Mouse (Mus musculus) gastrocnemius, postnatal 14 days (tissue): ENCODE results near the gene Actb. TPM values are rescaled to one million over a fixed set of nuclear protein-coding genes. Genes with fewer than 3 reads are reported as not detected.
A peak's percentile ranks its signal among the peaks of the same experiment; 100 is the strongest.

ENCODE experiments used
- DNase-seq: peaks from one replicate; pipeline ENCODE4 v3.0.0; 2021; ENCODE audit warnings: mixed read lengths
- intact Hi-C: fragments of 180-260 bp; cut with DNase I; formaldehyde crosslinking; loops from one replicate; pipeline ENCODE4 v1.15.1; 2025; ENCODE audit warnings: low total_unique reads
- long read RNA-seq, 2 experiments: library from polyadenylated mRNA; stranded (forward); transcript quantifications; one replicate each; pipeline ENCODE4 v2.0.0; 2021
- total RNA-seq, 2 experiments: library from RNA; stranded (reverse); gene quantifications; 2 replicates each; pipeline ENCODE4 v1.2.3; 2021

Gene Actb
- 1,000 to 10,000 TPM in 1 of 2 experiments, 100 to 1,000 TPM in 1; 856 to 1,248 TPM for total RNA-seq
- long read RNA-seq, experiment 1, transcript Actb-201 (6 exons, 1,920 nt) = major isoform, 165 of 239 reads
- long read RNA-seq, experiment 1, partial matches to known transcripts = 21 of 239 reads
- long read RNA-seq, experiment 1, other reads (novel, unspliced or antisense) = 53 of 239 reads
- long read RNA-seq, experiment 2, transcript Actb-201 (6 exons, 1,920 nt) = major isoform, 198 of 276 reads
- long read RNA-seq, experiment 2, partial matches to known transcripts = 25 of 276 reads
- long read RNA-seq, experiment 2, other reads (novel, unspliced or antisense) = 53 of 276 reads

GRCm38 (mm10) chr5:142906532-142907047 is at the start of gene Actb:
TSS of gene Actb (minus strand) at chr5:142906754.
- peak; percentile 96 for DNase-seq
- intact Hi-C loops = no loop called here

- intact Hi-C loops = no loop called here
- no peak for DNase-seq
These were observed 47.1 kb upstream of the Actb start for GRCm38 (mm10) chr5:142953641-142954040.

- no peak for DNase-seq
- intact Hi-C loops = no loop called here
These were observed 43.9 kb upstream of the Actb start for GRCm38 (mm10) chr5:142950405-142950804.

- intact Hi-C loops = no loop called here
These were observed 43.0 kb upstream of the Actb start for GRCm38 (mm10) chr5:142949580-142949979.

GRCm38 (mm10) chr5:142947460-142947859 is 40.9 kb upstream of the Actb start:
- intact Hi-C loops = no loop called here
- DNase-seq = no peak

More at GRCm38 (mm10) chr5:142949580-142949979, 43.0 kb upstream of the Actb start:
- DNase-seq = no peak

- intact Hi-C loops = no loop called here
- peak; percentile 47 for DNase-seq
These were observed 38.6 kb upstream of the Actb start for GRCm38 (mm10) chr5:142944979-142945682.

GRCm38 (mm10) chr5:142940393-142940792 is 33.8 kb upstream of the Actb start:
- no peak for DNase-seq
- intact Hi-C loops = no loop called here

- peak; percentile 59 for DNase-seq
- intact Hi-C loops = loop anchor here (2.0 kb wide), 2 partner anchors 97 to 129 kb away; no protein-coding TSS in a partner anchor
These were observed 31.6 kb upstream of the Actb start for GRCm38 (mm10) chr5:142937956-142938727.

GRCm38 (mm10) chr5:142936336-142936719 is 29.8 kb upstream of the Actb start:
- intact Hi-C loops = loop anchor here (2.0 kb wide), 1 partner anchor 130 kb away; no protein-coding TSS in a partner anchor
- DNase-seq = peak; percentile 79

- intact Hi-C loops = loop anchor here (2.0 kb wide), 1 partner anchor 131 kb away; no protein-coding TSS in a partner anchor
- peak; percentile 78 for DNase-seq
These were observed 29.2 kb upstream of the Actb start for GRCm38 (mm10) chr5:142935642-142936335.

- no peak for DNase-seq
- intact Hi-C loops = loop anchor here (2.0 kb wide), 1 partner anchor 52 kb away; no protein-coding TSS in a partner anchor
These were observed 26.2 kb upstream of the Actb start for GRCm38 (mm10) chr5:142932731-142933130.

GRCm38 (mm10) chr5:142932084-142932685 is 25.6 kb upstream of the Actb start:
- intact Hi-C loops = loop anchor here (2.0 kb wide), 1 partner anchor 51 kb away; no protein-coding TSS in a partner anchor
- peak; percentile 70 for DNase-seq

- DNase-seq = no peak
- intact Hi-C loops = no loop called here
These were observed 24.7 kb upstream of the Actb start for GRCm38 (mm10) chr5:142931241-142931745.

- no peak for DNase-seq
- intact Hi-C loops = no loop called here
These were observed 22.8 kb upstream of the Actb start for GRCm38 (mm10) chr5:142929400-142929752.

- intact Hi-C loops = no loop called here
- peak; percentile 84 for DNase-seq
These were observed 22.3 kb upstream of the Actb start for GRCm38 (mm10) chr5:142928749-142929399.

GRCm38 (mm10) chr5:142927341-142927930 is 20.9 kb upstream of the Actb start:
- intact Hi-C loops = no loop called here
- no peak for DNase-seq

GRCm38 (mm10) chr5:142926940-142927228 is 20.3 kb upstream of the Actb start:
- intact Hi-C loops = no loop called here
- no peak for DNase-seq
